Mouse (Mus musculus): ENCODE data around the gene Sparc. TPM values are rescaled to one million over a fixed set of nuclear protein-coding genes. Genes with fewer than 3 reads are reported as not detected.

Gene Sparc
- polyA plus RNA-seq, 1 experiment, result 18.5 TPM

- Histone ChIP-seq H3K27ac (ENCODE audit: insufficient read depth, low read depth, low read length) (no peak overlapping the region), H3K4me1 (ENCODE audit: control insufficient read depth, insufficient read depth, low read length) (no peaks in the 10 kb centered on the region), H3K4me3 (ENCODE audit: insufficient read depth, low read length) (no peak overlapping the region)
- TF ChIP-seq CTCF (IDR thresholded peaks at IDR 0.05; ENCODE audit: low read depth, low read length) (no peak), POLR2A (IDR thresholded peaks at IDR 0.05; ENCODE audit: borderline replicate concordance, low read depth, low read length) (no peak)
Measured at GRCm38 (mm10) chr11:55410502-55410901, 12.5 kb downstream of the Sparc start.

DNA sequence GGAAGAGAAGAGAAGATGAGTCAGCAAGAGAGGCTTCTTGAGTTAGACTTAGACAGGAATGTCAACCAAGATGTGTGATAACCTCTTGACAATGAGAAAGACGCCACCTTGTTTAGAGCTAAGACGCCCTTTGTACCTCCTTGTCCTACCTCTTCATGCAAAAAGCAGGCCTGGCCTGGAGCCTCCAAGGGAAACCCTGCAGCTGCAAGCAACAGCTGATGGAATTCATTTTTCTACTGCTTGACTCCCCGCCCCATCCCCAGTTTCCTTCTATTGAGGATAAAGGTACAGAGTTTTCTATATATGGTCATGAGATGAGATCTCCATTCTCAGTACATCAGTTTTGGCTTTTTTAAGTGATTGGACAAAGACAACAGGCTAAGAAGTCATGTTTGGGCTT lies 13.0 kb downstream of the Sparc start:
- H3K4me1 ChIP-seq (ENCODE audit: control insufficient read depth, insufficient read depth, low read length), result 0 out of 2 replicates have a peak, but pooled peaks cover 2% of the 10 kb centered on the region

DNA sequence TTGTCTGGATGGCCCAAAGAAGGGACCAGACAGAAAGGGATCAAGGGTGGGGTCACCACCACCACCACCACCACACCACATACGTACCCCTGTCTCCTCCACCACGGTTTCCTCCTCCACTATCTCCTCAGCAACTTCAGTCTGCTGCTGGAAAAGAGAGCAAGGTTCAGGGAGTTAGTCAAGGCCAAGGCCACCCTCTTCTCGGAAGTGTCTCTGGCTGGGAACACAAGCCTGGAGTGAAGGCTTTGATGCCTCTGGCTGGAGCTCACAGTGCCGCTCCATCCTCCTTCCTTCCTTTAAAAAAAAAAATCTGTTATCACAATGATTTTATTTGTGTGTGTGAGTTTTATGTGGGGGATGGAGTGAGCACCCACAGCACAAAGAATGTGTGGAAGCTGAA lies 15.8 kb downstream of the Sparc start:
- H3K27ac ChIP-seq (ENCODE audit: insufficient read depth, low read depth, low read length), result no peak overlapping the region
- H3K4me1 ChIP-seq (ENCODE audit: control insufficient read depth, insufficient read depth, low read length), result 0 out of 2 replicates have a peak, but pooled peaks cover 2% of the 10 kb centered on the region
- no peak overlapping the region for H3K4me3 ChIP-seq (ENCODE audit: insufficient read depth, low read length)
- TF ChIP-seq CTCF (IDR thresholded peaks at IDR 0.05; ENCODE audit: low read depth, low read length) (no peak), POLR2A (IDR thresholded peaks at IDR 0.05; ENCODE audit: borderline replicate concordance, low read depth, low read length) (no peak)

More for the DNA sequence above, 13.0 kb downstream of the Sparc start:
- Histone ChIP-seq H3K4me3 (ENCODE audit: insufficient read depth, low read length) (no peak overlapping the region), H3K27ac (ENCODE audit: insufficient read depth, low read depth, low read length) (no peak overlapping the region)
- TF ChIP-seq POLR2A (IDR thresholded peaks at IDR 0.05; ENCODE audit: borderline replicate concordance, low read depth, low read length), result no peak
- no peak for TF ChIP-seq CTCF (IDR thresholded peaks at IDR 0.05; ENCODE audit: low read depth, low read length)

DNA sequence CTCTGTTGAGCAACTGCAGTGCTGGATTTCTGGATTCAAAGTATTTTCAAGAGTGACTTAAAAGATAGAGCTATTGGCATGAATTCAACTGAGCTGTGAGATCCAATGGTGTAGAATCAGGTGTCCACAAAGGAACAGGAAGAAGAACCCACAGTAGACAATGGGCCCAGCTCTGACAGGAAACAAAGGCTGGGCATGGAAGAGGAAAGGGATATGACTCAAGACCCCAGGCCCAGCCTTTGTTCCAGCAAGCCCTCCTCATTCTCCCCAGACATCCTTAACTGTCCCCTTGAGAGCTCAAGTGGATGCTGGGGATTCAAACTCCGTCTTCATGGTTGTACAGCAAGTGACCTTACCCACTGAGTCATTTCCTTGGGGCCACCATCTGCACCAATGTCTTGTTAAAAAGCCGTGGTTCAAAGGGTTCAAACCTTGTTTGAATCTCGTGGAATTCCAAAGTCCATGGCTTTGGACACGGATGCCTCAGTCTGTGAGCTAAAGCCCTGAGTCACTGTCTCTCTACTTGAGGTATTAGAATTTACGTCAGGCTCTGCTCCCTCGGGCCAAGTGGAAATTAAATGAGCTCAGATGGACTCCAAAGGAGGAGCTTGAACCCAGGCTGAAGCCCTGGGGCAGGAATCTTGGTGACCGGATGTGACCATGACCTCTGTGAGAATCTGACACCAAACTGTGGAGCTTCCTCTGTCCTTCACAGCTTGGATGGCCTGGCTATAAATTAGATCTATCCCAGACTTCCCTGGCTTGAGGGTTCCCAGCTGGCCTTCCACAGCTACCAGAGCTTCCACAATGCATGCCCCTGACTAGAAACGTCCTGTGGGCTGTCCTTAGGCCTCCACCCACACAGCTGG lies 17.1 kb downstream of the Sparc start:
- Histone ChIP-seq H3K4me3 (ENCODE audit: insufficient read depth, low read length) (no peak overlapping the region), H3K27ac (ENCODE audit: insufficient read depth, low read depth, low read length) (no peak overlapping the region), H3K4me1 (ENCODE audit: control insufficient read depth, insufficient read depth, low read length) (0 out of 2 replicates have a peak, but pooled peaks cover 2% of the 10 kb centered on the region)
- TF ChIP-seq CTCF (IDR thresholded peaks at IDR 0.05; ENCODE audit: low read depth, low read length) (no peak), POLR2A (IDR thresholded peaks at IDR 0.05; ENCODE audit: borderline replicate concordance, low read depth, low read length) (no peak)

DNA sequence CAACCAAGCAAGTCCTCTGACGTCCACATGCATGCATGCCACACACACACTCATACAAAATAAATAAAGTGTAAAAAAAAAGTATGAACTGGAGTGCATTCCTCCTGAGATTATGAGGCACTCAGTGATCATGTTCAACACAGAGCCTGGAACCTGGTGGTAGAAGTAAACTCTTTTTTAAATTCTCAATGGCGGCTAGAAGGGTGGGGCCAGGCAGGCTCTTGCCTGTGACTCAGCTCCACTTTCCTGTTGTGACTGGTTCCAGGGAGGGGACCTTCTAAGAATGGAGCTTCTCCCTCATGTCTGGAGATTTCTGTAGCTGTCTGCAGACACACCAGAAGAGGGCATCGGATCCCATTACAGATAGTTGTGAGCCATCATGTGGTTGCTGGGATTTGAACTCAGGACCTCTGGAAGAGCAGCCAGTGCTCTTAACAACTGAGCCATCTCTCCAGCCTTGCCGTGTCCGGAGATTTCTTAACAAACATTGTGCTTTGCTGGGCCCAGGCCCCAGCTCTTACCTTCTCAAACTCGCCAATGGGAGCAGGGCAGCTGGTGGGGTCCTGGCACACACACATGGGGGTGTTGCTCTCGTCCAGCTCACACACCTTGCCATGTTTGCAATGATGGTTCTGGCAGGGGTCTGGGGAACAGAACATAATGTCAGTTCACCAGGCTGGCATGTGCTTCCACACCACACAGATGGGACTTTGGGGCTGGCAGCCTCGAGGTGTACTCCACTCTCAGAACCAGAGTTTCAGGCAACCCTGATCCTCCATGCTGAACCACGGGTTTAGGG lies 18.1 kb downstream of the Sparc start:
- TF ChIP-seq POLR2A (IDR thresholded peaks at IDR 0.05; ENCODE audit: borderline replicate concordance, low read depth, low read length) (no peak), CTCF (IDR thresholded peaks at IDR 0.05; ENCODE audit: low read depth, low read length) (no peak)
- Histone ChIP-seq H3K4me3 (ENCODE audit: insufficient read depth, low read length) (no peak overlapping the region), H3K4me1 (ENCODE audit: control insufficient read depth, insufficient read depth, low read length) (0 out of 2 replicates have a peak, but pooled peaks cover 2% of the 10 kb centered on the region), H3K27ac (ENCODE audit: insufficient read depth, low read depth, low read length) (no peak overlapping the region)

DNA sequence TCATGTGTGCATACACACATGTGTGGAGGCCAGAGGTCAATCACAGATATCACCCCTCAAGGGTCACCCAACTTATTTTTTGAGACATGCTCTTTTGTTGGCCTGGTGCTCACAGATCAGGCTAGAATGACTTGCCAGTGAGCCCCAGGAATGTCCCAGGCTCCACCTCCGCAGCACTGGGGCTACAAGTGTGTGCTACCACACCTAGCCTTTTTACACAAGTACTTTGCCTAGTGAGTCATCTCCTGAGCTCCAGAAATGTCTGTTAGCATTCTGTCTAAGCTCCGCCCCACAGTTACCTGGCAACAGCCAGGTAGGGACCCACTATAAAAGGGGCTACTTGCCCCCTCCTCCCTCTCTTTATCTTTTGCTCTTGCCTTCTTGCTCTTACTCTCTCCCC lies 22.1 kb downstream of the Sparc start:
- H3K4me1 ChIP-seq (ENCODE audit: control insufficient read depth, insufficient read depth, low read length), result 0 out of 2 replicates have a peak, but pooled peaks cover 2% of the 10 kb centered on the region

DNA sequence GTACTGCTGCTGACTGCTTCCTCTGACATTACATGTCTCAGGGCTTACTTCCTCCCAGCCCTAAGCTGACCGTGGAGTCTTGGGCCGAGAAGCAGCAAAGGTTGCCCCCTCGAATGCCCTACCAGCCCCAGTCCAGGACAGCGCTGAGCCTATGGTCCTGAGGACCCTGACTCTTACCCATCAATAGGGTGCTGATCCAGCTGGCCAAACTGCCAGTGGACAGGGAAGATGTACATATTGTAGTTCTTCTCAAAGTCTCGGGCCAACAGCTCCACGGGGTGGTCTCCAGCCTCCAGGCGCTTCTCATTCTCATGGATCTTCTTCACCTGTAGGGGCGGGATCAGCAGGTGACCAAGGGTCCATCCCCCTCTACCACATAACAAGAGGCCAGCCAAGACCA lies 24.6 kb downstream of the Sparc start:
- no peak for TF ChIP-seq POLR2A (IDR thresholded peaks at IDR 0.05; ENCODE audit: borderline replicate concordance, low read depth, low read length)
- TF ChIP-seq CTCF (IDR thresholded peaks at IDR 0.05; ENCODE audit: low read depth, low read length), result no peak
- Histone ChIP-seq H3K27ac (ENCODE audit: insufficient read depth, low read depth, low read length) (no peak overlapping the region), H3K4me1 (ENCODE audit: control insufficient read depth, insufficient read depth, low read length) (peaks cover 13% of the 10 kb centered on the region), H3K4me3 (ENCODE audit: insufficient read depth, low read length) (no peak overlapping the region)

More for the DNA sequence above, 22.1 kb downstream of the Sparc start:
- H3K4me3 ChIP-seq (ENCODE audit: insufficient read depth, low read length), result no peak overlapping the region
- TF ChIP-seq POLR2A (IDR thresholded peaks at IDR 0.05; ENCODE audit: borderline replicate concordance, low read depth, low read length), result no peak
- no peak for TF ChIP-seq CTCF (IDR thresholded peaks at IDR 0.05; ENCODE audit: low read depth, low read length)
- H3K27ac ChIP-seq (ENCODE audit: insufficient read depth, low read depth, low read length), result no peak overlapping the region

DNA sequence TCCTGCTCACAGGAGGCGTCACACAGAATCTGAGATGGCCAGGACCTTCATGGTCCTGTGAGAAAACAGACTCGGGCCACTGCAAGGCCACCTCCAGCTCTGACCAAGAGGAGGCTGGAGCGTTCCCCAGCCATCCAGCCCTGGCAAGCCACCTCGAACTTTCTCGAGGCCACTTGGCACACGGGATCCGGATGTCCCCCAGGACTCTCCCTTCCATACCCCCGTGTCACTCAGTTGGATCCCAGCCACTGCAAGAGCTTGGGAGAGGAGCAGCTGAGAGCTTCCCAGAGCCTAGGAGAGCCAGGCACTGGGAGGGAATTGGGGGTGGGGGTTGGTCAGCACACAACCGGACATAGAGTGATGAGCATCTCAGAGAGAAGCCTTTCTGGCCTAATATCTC lies 25.5 kb downstream of the Sparc start:
- H3K27ac ChIP-seq (ENCODE audit: insufficient read depth, low read depth, low read length), result no peak overlapping the region
- peaks cover 13% of the 10 kb centered on the region for H3K4me1 ChIP-seq (ENCODE audit: control insufficient read depth, insufficient read depth, low read length)
- TF ChIP-seq POLR2A (IDR thresholded peaks at IDR 0.05; ENCODE audit: borderline replicate concordance, low read depth, low read length) (no peak), CTCF (IDR thresholded peaks at IDR 0.05; ENCODE audit: low read depth, low read length) (no peak)
- no peak overlapping the region for H3K4me3 ChIP-seq (ENCODE audit: insufficient read depth, low read length)

DNA sequence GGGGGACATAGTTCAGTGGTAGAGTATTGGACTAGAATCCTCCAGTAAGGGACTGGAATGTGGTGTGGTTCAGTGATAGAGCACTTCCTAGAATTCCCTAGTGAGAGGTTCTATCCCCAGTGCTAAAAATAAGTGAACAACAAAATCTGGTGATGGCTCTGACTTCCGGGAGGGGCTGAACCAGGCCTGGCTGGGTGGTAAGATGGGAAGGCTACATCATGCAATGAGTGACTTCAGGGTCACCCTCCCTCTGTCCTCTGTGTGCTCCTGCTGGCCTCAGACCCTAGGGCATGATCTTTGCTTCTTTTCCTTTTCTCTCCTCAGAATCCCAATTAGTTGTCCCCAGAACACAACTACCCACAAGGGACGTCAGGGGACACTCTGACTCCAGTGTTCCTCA lies 25.9 kb downstream of the Sparc start:
- TF ChIP-seq POLR2A (IDR thresholded peaks at IDR 0.05; ENCODE audit: borderline replicate concordance, low read depth, low read length) (no peak), CTCF (IDR thresholded peaks at IDR 0.05; ENCODE audit: low read depth, low read length) (no peak)
- H3K27ac ChIP-seq (ENCODE audit: insufficient read depth, low read depth, low read length), result no peak overlapping the region
- peaks cover 13% of the 10 kb centered on the region for H3K4me1 ChIP-seq (ENCODE audit: control insufficient read depth, insufficient read depth, low read length)
- H3K4me3 ChIP-seq (ENCODE audit: insufficient read depth, low read length), result no peak overlapping the region

All from bone marrow macrophage, adult 2 months (primary cell).